Mouse (Mus musculus) neural tube, embryonic 10.5 days (tissue): ENCODE results near the gene Uqcrh.

Experiments
- DNase-seq: peaks from one replicate; pipeline ENCODE4 v3.0.0-alpha.2; 2017; ENCODE audit warnings: low spot score; ENCODE audit errors: extremely low spot score

The Uqcrh gene

DNA sequence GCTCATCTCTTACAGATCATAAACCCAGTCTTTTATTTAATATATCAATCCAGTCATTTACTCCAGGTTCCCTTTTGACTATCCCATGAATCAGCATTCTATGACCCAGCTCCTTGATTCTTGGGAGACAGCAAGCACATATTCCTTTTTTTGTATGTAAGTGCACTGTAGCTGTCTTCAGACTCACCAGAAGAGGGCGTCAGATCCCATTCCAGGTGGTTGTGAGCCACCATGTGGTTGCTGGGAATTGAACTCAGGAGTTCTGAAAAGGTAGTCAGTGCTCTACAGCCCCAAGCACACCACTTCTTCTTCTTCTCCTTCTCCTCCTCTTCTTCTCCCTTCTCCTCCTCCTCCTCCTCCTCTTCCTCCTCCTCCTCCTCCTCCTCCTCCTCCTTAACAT, 17.3 kb downstream of the Uqcrh start:
- no peak for DNase-seq

DNA sequence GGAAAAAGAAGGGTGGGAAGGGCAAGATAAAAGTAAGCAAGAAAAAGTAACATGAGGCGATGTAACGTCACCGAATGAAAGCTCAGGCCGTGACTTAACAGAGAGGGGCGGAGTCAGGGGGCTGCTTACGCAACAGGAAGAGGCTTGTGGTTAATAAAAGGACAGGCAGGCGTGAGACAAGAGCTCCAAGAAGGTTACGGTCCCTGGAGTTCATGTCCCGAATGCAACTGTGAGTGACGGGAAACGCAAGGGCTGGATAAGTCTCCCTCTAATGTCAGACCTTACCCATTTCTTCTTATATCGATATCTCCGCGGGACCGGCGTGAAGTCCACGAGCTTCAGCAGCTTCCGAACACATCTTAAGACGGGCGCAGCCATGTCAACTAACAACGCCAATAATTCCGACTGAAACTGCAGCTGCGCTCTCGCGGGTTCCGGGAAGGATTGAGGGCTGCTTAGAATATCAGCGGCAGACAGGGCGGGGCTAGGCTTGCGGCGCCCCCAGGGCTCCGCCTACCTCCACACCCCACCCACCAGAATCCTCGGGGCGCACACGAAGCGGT, 21.4 kb downstream of the Uqcrh start, which contains the start of gene Nsun4:
TSS of gene Nsun4 (minus strand) at position 478 of the 563 bp plus-strand sequence.
- DNase-seq, result peak; percentile 85

- DNase-seq, result peak; percentile 53
Measured at GRCm38 (mm10) chr4:116052526-116053293, 22.2 kb downstream of the Uqcrh start.

- no peak for DNase-seq
Measured at GRCm38 (mm10) chr4:116049211-116049610, 25.7 kb downstream of the Uqcrh start.

- DNase-seq, result no peak
Measured at GRCm38 (mm10) chr4:116048130-116048920, 26.5 kb downstream of the Uqcrh start.

GRCm38 (mm10) chr4:116047681-116048080, 27.2 kb downstream of the Uqcrh start:
- no peak for DNase-seq

- no peak for DNase-seq
Measured at GRCm38 (mm10) chr4:116046604-116047003, 28.3 kb downstream of the Uqcrh start.

DNA sequence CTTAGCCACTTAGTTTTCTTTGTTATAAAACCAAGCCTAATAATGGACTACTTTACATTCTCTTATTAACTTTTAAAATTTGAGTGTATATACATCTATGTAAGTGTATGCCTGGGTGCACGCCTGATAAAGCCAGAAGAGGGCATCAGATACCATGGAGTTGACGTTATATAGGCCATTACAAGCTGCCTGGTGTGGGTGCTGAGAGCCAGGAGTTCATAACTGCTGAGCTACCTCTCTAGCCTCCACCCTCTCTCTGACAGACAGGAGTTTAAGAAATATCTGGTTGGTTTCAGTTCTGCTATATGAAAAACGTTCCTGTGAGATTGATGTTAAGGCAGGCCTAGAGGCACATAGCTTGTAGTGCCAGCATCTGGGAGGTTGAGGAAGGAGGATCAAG, 32.7 kb downstream of the Uqcrh start:
- DNase-seq, result no peak

GRCm38 (mm10) chr4:116040466-116040865, 34.4 kb downstream of the Uqcrh start:
- no peak for DNase-seq

DNA sequence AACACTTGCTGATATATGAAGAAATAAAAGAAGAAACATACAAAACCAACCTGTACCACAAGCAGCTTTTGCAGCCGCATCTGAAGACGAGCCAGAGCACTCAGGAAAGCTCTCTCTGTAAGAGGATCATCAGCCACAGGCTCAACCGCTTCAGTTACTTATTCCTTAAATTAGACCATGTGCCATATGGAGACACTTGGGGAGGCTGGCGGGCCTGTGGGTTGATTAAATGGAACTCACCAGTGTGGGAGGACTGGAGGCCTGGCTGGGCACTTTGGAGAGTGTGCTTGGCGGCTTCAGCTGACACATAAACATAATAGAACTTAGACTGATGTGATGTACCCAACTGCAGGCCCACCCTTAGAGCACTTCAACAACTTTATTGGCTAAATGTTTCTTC, 41.5 kb downstream of the Uqcrh start:
- DNase-seq, result no peak

DNA sequence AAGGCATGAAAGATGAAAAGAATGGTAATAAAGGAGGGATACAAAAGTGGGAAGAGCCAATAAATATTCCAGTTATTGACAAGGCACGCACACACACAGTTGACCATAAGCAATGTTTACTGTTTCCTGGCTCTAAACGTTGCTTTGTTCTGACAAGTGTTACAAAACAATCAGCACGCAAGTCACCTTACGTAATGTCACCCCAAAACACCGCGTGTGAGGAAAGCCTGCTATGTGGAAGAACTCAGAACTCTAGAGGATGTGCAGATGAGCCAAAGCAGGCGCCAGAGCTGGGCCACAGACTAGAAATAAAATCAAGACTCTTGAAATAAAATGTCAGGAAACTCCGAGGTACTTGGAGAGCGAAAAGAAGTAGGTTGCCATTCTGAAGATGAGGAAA, 42.0 kb downstream of the Uqcrh start:
- no peak for DNase-seq

DNA sequence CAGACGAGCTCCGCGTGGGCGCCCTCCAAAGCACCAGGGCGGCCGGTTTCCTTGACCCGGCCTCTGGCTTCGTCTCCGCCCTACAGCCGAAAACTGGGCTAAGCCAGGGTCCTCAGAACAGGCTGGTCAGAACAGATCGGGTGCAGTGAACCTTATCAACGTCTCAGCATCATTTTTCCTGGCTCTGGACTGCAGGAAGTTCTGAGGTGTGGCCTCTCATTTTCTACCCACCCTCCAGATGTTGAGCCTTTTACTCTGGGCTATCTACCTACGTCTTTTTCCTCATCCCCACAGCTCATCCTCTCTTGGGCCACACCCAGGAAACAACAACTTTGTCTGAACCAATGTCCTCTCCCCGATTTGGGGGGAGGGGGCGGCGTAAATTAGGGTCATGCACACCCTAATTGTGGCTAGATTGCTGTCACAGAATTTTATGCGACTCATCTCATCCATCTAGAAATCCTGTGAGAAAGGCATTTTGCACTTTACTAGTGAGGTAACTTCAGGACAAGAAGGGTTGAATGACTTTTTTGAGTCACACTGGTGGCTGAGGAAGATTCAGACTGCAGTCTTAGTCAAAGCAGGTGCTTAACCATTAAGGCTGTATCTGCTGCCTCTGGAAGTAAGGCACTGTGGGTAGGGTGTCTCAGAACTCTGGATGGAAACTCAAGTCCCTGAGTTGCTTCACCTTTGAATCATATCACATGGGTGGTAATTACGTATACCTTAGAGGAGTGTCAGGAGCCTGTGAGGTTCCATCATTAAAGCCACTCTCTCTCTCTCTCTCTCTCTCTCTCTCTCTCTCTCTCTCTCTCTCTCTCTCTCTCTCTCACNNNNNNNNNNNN, 56.7 kb downstream of the Uqcrh start, which contains the start of gene Faah:
TSS of gene Faah (minus strand) at position 25 of the 845 bp plus-strand sequence.
- DNase-seq, result no peak

- DNase-seq, result peak; percentile 87
Measured at GRCm38 (mm10) chr4:116017300-116017901, 57.5 kb downstream of the Uqcrh start.
